Mouse (Mus musculus) left cerebral cortex, adult 8-10 months (tissue): ENCODE measurements around the gene Olfr60. TPM values are rescaled to one million over a fixed set of nuclear protein-coding genes. Genes with fewer than 3 reads are reported as not detected.

Source experiments
- DNase-seq, 2 experiments: peaks; one replicate each; pipeline ENCODE4 v3.0.0; 2022; ENCODE audit warnings: low spot score in 2 of 2
- total RNA-seq, 4 experiments: library from RNA; stranded (reverse); gene quantifications; 2 replicates each; pipeline ENCODE4 v1.2.4; 2022

Gene Olfr60
- total RNA-seq: not detected

DNA sequence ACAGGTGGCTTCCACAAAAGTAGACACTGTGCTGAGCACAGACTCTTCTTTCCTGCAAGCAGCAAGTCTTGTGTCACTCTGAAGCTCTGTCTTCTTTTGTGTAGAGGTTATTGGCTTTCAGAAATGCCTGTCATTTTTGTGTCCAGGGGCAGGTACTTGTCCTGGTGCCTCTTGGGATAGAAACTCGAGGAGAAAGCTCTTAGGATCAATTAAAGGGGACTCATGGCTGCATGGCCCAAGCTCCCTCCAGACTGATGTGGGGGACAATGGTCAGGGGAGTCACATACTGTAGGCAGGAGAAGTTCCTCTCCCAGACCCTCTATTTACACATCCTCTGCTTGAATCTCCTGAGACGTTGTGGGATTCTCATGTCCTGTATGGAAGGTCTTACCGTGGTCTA, at the start of gene Olfr60:
TSS of gene Olfr60 (minus strand) at position 101 of the 400 bp plus-strand sequence.
- no peak for DNase-seq

DNA sequence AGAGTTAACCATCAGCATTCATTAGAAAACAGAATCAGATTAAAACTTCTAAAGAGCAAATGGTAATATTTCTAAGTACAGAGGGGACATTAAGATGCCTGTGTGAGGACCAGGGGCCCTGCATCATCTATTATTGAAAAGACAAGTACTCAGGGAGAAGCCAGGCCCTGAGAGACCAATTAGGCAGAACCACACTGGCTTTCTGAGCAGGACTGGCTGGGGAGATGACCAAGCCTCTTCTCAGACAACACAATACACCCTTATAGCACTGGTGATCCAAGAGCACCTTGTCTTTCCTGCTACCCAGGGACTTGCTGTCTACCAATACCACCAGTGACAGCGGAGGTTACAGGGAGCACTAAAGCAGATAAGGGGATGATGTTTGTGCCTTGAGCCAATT, 41.3 kb upstream of the Olfr60 start, which contains the start of gene Olfr531:
TSS of gene Olfr531 (minus strand) at position 101 of the 400 bp plus-strand sequence.
- no peak for DNase-seq

DNA sequence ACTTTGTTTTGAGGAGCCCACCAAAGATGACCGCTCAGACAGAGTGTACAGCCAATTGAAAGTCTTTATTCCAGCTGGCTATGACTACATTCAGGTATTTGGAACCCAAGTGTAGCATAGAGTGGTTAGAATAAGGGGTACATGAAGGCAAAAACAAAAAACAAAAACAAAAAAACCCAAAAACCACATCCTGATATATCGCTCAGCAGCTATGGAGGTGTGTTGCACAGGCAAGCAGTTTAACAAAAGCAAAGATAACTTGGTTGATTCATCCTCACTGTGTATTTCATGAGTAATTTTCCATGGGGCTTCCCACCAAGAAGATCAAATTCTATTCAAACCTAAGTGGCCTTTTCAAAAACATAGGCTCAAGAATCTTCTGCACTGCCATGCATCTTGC, 15.4 kb upstream of the Olfr60 start:
- no peak for DNase-seq

DNA sequence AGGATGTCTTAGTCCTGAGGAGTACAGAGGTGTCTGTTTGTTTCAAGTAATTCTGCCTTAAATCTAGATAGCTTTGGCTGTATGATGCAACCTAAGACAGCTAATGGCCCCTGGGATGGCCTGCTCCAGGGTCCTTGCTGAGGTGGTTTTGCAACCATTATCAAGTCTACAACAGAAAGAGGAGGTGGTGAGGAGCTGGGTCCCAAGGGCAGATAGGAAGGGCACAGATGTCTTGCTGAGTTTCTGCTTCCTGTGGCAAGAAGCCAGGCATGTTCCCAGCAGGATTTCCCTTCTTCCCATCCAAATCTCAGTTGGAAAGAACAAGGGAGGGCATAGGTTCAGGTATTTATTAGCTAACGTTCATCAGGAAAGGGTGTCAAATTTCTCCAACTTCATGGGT, 14.8 kb upstream of the Olfr60 start, which contains the start of gene Olfr530:
TSS of gene Olfr530 (minus strand) at position 101 of the 400 bp plus-strand sequence.
- DNase-seq: no peak

DNA sequence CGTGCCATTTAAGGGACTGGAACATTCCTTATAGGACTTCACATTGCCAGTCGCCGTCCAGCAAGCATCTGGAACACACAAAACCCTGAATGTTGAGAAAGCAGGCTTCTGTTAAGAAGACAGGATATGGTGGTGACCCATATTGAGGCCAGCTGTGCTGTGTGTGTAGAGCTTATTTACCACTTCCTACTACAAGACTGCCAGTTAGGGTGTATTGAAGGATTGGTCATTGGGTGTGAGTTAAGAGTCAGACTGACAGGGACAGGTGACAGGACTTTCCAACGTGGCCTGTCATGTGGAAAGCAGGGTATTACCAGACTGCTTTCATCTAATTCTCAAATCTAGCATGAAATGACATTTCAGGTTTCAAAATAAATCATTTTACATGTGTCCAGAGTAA, 12.8 kb upstream of the Olfr60 start:
- DNase-seq: no peak

DNA sequence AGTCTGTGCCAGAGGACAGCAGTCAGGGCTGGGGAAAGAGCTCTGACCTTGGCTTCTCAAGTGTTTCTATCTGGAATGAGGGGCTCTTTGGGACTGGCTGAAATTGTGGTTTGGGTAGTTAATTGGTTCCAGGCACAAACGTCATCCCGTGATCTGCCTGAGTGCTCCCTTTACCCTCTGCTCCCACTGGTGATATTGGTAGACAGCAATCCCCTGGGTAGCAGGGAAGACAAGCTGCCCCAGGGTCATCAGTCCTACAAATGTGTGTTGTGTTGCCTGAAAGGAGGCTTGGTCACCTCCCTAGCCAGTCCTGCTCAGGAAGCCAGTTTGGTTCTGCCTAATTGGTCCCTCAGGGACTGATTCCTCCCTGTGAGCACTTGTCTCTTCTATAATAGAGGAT, 27.8 kb downstream of the Olfr60 start, which contains the start of gene Olfr527:
TSS of gene Olfr527 (plus strand) at position 301 of the 400 bp plus-strand sequence.
- no peak for DNase-seq

DNA sequence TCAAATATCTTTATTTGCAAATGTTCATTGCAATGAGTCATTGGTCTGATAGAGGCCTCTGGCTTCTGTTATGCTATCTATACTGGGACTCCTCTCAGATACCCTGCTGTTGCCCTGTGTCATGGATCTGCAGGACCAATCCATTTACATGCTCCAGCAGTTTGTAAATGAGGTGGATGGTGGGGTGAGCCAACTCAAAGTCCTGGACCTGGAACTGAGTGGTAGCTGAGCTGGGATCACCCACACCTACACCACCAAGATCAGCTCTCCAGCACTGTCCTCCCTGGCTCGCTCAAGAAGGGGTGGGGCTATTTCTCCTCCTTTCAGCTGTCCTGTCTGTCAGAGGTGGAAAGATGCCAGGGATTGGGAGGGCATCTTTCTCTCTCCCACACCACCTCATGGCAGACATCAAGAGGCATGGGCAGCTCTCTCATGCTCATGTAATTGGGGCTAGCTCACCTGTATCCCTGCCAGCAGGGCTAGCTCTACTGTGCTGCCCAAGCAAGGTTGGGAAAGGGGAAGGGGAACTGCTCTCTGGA, 31.6 kb downstream of the Olfr60 start:
- no peak for DNase-seq

DNA sequence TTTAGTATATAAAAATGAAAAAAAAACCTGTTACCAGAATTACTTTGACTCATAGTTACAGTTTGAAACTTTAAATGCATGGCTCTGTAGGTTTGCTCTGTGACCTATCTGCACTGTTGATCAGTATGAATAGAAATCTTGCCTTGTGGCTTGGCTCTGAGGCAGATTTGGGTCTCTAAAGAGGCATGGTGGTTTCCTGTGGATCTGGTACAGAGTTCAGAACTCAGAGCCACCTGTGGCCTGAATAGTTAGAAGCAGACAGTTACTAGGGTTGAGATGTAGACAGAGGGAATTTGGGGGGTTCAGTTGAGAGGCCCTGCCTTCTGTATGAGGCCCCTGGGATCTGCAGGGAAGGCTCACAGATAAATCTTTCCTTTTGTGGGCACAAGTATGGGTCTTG, 40.3 kb downstream of the Olfr60 start:
- no peak for DNase-seq

DNA sequence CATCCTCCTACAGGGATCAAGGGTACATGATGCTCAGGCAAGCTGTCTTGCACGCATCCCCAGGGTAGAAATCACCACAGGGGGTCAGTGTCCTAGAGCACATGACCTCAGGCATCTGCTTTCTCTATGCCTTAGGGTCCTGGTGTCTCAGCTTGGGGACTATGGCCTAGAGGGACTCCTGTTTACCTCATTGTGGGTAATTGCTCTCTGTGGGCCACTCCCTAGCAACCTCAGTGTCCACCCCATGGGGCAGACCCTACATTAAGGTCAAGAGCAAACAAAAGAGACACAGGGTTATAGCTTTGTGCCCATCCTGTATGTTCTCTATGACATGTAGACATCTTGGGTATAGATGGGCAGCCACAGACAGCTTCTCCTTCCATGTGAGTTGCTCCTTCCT, 40.9 kb downstream of the Olfr60 start, which contains the start of gene Olfr525:
TSS of gene Olfr525 (plus strand) at position 301 of the 400 bp plus-strand sequence.
- no peak for DNase-seq

DNA sequence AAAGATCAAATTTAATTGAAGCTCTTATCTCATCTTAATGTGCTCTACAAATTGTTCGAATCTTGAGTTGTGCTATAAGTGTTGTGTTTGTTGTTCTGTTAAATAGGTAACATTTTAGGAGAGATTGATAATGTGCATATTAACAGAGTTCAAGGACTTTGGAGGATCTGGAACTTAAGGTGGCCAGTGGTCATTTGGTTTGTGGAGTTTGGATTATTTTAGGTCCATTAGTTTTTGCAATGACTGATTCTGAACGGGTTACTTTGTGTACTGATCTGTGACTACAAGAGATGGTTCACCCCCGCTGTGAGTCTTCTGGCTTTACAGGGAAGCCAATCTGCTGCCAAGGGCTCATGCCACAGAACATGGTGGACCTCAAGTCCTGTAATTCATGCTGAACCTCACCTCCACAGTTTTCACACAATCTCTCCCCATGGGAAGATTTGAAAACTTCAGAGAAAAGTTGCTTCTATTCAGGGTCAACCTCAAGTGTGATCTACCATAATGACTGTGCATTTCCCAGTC, 41.5 kb downstream of the Olfr60 start:
- no peak for DNase-seq

DNA sequence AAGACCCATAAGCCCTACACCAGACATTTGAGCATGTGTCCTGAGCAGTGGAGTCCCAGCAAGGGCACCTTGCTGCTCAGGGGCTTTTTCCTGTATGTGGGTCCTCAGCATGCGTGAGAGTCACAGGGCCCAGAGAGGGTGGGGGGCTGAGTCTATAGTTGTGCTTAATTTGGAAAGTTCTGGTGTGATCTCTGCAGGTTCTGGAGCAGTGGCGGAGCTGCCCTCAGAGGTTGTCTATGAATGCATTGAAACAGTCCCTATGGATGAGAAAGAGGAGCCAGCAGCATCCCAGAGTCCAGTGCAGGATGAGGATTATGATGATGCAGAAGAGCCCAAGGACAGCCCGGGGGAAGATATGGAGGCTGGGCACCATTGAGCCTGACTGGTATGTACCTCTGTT, 62.1 kb downstream of the Olfr60 start:
- DNase-seq: no peak

DNA sequence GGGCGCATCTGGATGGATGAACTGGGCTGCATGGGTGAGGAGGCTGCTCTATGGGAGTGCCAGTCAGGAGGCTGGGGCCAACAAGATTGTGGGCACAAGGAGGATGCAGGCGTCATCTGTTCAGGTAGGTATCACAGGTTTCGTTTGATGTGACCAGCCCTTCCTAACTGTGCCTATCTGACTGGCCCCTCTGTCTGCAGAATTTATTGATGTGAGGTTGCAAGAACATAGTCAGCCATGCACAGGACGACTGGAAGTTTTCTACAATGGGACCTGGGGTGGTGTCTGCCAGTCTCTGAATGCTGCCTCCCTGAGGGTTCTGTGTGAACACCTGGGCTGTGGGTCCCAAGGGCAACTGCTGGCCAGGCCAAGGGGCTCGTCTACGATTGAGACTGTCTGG, 64.6 kb downstream of the Olfr60 start:
- no peak for DNase-seq

DNA sequence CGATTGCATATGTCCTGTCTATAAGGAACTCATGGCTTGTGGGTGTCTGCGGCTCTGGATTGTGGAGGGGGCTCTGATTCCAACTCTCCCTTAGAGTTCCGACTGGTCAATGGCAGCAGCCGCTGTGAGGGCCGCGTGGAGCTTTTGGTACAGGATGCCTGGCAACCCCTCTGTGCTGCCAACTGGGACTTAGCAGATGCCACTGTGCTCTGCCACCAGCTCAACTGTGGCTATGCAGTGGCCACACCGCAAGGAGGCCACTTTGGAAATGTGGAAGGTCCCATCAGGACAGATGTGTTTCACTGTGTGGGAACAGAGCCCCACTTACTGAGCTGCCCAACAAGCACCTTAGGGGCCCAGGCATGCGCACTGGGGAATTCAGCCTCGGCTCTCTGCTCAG, 65.7 kb downstream of the Olfr60 start:
- DNase-seq: no peak

Other genes starting within 250 kb of the Olfr60 start
- 1 to 10 TPM; 6.7 to 7.9 (median 7.3) TPM for gene Paox, start 245.9 kb downstream of the Olfr60 start, total RNA-seq
- 10 to 100 TPM; 56.9 to 64.5 (median 59.3) TPM for gene Echs1, start 245.2 kb downstream of the Olfr60 start, total RNA-seq
- gene Mtg1, start 224.1 kb downstream of the Olfr60 start, total RNA-seq: 10 to 100 TPM; 22.1 to 31.4 (median 27.4) TPM
- 100 to 1,000 TPM; 121 to 142 (median 130) TPM for gene Sprn, start 206.8 kb downstream of the Olfr60 start, total RNA-seq
- gene Olfr522, start 196.9 kb downstream of the Olfr60 start, total RNA-seq: not detected
- under 1 TPM in 2 of 4 experiments, not detected in 2; 0.11 to 0.16 TPM for gene Olfr523, start 188.5 kb downstream of the Olfr60 start, total RNA-seq
- not detected for gene Olfr524, start 155.7 kb downstream of the Olfr60 start, total RNA-seq
- gene Cd163l1, start 143.4 kb downstream of the Olfr60 start, total RNA-seq: under 1 TPM in 1 of 4 experiments, not detected in 3; 0.09 TPM
- gene 5830411N06Rik, start 114.4 kb downstream of the Olfr60 start, total RNA-seq: under 1 TPM in 2 of 4 experiments, not detected in 2; 0.17 to 0.32 TPM
- gene Olfr525, start 40.8 kb downstream of the Olfr60 start, total RNA-seq: not detected
- not detected for gene Olfr527, start 27.7 kb downstream of the Olfr60 start, total RNA-seq
- gene Olfr530, start 14.7 kb upstream of the Olfr60 start, total RNA-seq: not detected
- gene Olfr531, start 41.2 kb upstream of the Olfr60 start, total RNA-seq: not detected
- not detected for gene Olfr532, start 60.0 kb upstream of the Olfr60 start, total RNA-seq
- gene Olfr533, start 101.7 kb upstream of the Olfr60 start, total RNA-seq: not detected
- gene Olfr535, start 122.5 kb upstream of the Olfr60 start, total RNA-seq: not detected
- gene Olfr536, start 145.7 kb upstream of the Olfr60 start, total RNA-seq: not detected
- not detected for gene Olfr538, start 206.2 kb upstream of the Olfr60 start, total RNA-seq
- gene Olfr46, start 239.6 kb upstream of the Olfr60 start, total RNA-seq: under 1 TPM in 2 of 4 experiments, not detected in 2; 0.07 to 0.08 TPM